12 mouse cellular contexts compared by ENCODE assay signal in genomic region chr2:38539677-38540076, GRCm38 (mm10). TPM values are rescaled to one million over a fixed set of nuclear protein-coding genes. Genes with fewer than 3 reads are reported as not detected.
DNase-seq lines count a peak whose midpoint lies in the region; ATAC-seq and TF ChIP-seq lines count a peak whose summit lies in the region.
"Had no signal": no experiment of that assay in that cellular context is flagged by ENCODE, and none has a peak within 500 bp of the region (broad histone marks: within the 10 kb centered on the region; RNA-seq: fewer than 3 reads in every experiment).

No protein-coding gene starts in this region.

- peaks cover 69% of the 10 kb centered on the region for H3K4me1 ChIP-seq in embryonic facial prominence, embryonic 10.5 days
- H3K4me1 ChIP-seq in hindbrain, postnatal 0 days (ENCODE audit: insufficient read depth, low read length), result peaks cover 18% of the 10 kb centered on the region

- TF ChIP-seq CTCF in brain, embryonic 14.5 days (IDR thresholded peaks at IDR 0.05; ENCODE audit: borderline replicate concordance, extremely low read depth, insufficient read depth, insufficient read length), result no peak
- TF ChIP-seq CTCF in hindbrain, postnatal 0 days (IDR thresholded peaks at IDR 0.05; ENCODE audit: low read depth), result no peak

- no peak for TF ChIP-seq POLR2A in brain, embryonic 14.5 days (IDR thresholded peaks at IDR 0.05; ENCODE audit: borderline replicate concordance, extremely low read depth, insufficient read depth, insufficient read length, poor library complexity, severe bottlenecking)

- no peak overlapping the region for H3K4me3 ChIP-seq in embryonic facial prominence, embryonic 10.5 days
- H3K4me3 ChIP-seq in hindbrain, postnatal 0 days (ENCODE audit: low read length), result no peak overlapping the region
- H3K4me3 ChIP-seq: liver, embryonic 15.5 days had no signal

- H3K27me3 ChIP-seq in embryonic facial prominence, embryonic 10.5 days (replicated peaks; ENCODE audit: low read depth, poor library complexity, severe bottlenecking), result no peaks in the 10 kb centered on the region
- no peaks in the 10 kb centered on the region for H3K27me3 ChIP-seq in hindbrain, postnatal 0 days (ENCODE audit: insufficient read depth, low read length)
- H3K27me3 ChIP-seq: liver, embryonic 15.5 days had no signal

- H3K36me3 ChIP-seq in embryonic facial prominence, embryonic 10.5 days (replicated peaks), result no peaks in the 10 kb centered on the region
- no peaks in the 10 kb centered on the region for H3K36me3 ChIP-seq in hindbrain, postnatal 0 days (ENCODE audit: insufficient read depth, low read length)
- H3K36me3 ChIP-seq: liver, embryonic 15.5 days had no signal

- 88% methylated on average over 9 of the region's 9 CpGs for WGBS in embryonic facial prominence, embryonic 10.5 days
- WGBS in hindbrain, postnatal 0 days, result 44% methylated on average over 9 of the region's 9 CpGs

- ATAC-seq in hindbrain, postnatal 0 days, result peak; percentile 72

- H3K4me2 ChIP-seq in hindbrain, postnatal 0 days (ENCODE audit: low read depth, low read length), result no peak overlapping the region
- H3K4me2 ChIP-seq: liver, embryonic 15.5 days had no signal

- no peaks in the 10 kb centered on the region for H3K9me3 ChIP-seq in embryonic facial prominence, embryonic 10.5 days
- H3K9me3 ChIP-seq in hindbrain, postnatal 0 days (ENCODE audit: low read length), result no peaks in the 10 kb centered on the region
- H3K9me3 ChIP-seq: liver, embryonic 15.5 days had no signal

- H3K27ac ChIP-seq in embryonic facial prominence, embryonic 10.5 days (replicated peaks), result peak overlapping the region; percentile 48
- H3K27ac ChIP-seq in hindbrain, postnatal 0 days, result no peak overlapping the region
- H3K27ac ChIP-seq: liver, embryonic 15.5 days had no signal

- DNase-seq in heart, adult 11 months, result peak; percentile 86
- no peak for DNase-seq in heart, adult 8-10 months (ENCODE audit: low spot score)
- peak; percentile 85 for DNase-seq in brain, embryonic 14.5 days (ENCODE audit: low read depth)
- DNase-seq in embryonic facial prominence, embryonic 10.5 days (ENCODE audit: low spot score), result no peak
- peak; percentile 72 for DNase-seq in hindbrain, postnatal 0 days (ENCODE audit: low spot score)
- DNase-seq in MN1 (ENCODE audit: low spot score), result no peak
- DNase-seq in kidney, adult 11 months, result no peak
- DNase-seq in adrenal gland, postnatal 10 days, result no peak
- DNase-seq: adrenal gland, adult 8-10 months; B cell, adult 2 months; heart, postnatal 36 days had no signal

- no peak overlapping the region for H3K9ac ChIP-seq in hindbrain, postnatal 0 days (replicated peaks; ENCODE audit: low read length)
- H3K9ac ChIP-seq: liver, embryonic 15.5 days had no signal

RNA-seq across cellular contexts. Expression of gene Nek6, which starts 28.2 kb away (rescaled TPM):
- total RNA-seq in heart, adult 8-10 months (2022), result 1 to 10 TPM; 2.3 to 5.0 (median 2.7) TPM
- polyA plus RNA-seq in brain, embryonic 14.5 days (2012; rRNA removed), result 41.8 and 50.4 TPM in 2 replicates
- polyA plus RNA-seq in embryonic facial prominence, embryonic 10.5 days (2016; fragmentation: Nextera tagmentation; extraction: Ambion mirVana), result 85.4 and 85.8 TPM in 2 replicates
- total RNA-seq in hindbrain, postnatal 0 days (2014; rRNA removed), result 27.5 and 29.4 TPM in 2 replicates
- 65.3 and 75.1 TPM in 2 replicates for polyA plus RNA-seq in hindbrain, postnatal 0 days (2015; fragmentation: Nextera tagmentation; extraction: Ambion mirVana)
- 10 to 100 TPM; 18.9 to 19.4 TPM for total RNA-seq in adrenal gland, postnatal 10 days (2021)

Comparison
In these comparisons a context has a peak if more than half of its experiments do, and no peak if none do; other contexts are left out.
1. DNase-seq: peak in heart, adult 11 months (single experiment), brain, embryonic 14.5 days (single experiment) and hindbrain, postnatal 0 days (single experiment); none in heart, adult 8-10 months (single experiment), embryonic facial prominence, embryonic 10.5 days (single experiment), MN1 (single experiment), kidney, adult 11 months (single experiment) and adrenal gland, postnatal 10 days (single experiment).